In the genomic region with DNA sequence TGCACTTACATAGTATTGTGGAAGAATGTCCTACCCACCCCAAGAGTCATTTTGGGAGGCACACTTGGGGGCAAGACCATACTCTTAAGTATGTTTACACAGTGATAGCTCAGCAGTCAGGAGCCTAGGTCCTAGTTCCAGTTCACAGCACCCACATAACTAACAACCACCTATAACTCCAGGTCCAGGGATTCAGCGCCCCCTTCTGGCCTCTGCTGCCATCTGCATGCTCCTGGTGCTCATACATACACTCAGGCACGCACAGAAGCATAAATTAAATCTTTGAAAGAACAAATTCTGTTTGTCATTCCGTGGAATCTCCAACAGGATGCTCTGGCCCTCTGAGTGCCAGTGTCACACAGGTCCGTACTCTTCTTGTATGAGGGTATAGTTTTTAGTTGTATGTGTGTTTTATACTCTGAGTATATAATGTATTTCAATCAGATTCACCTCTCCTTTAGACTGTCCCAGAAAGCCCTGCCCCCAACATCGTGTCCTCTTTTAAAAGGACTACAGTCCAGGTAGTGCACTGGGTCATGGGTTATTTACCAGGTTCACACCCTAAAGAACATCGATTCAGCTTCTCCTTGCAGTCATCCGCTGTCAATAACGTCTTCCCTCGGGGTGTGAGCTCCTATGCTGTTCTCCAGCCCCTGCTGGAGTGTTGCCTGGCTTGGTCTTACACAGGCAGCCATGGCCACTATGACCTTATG, we compare ENCODE assay signal across 11 mouse cellular contexts.
A peak's percentile ranks its signal among the peaks of the same experiment; 100 is the strongest.
DNase-seq lines count a peak whose midpoint lies in the region; ATAC-seq and TF ChIP-seq lines count a peak whose summit lies in the region.
"Had no signal": no experiment of that assay in that cellular context is flagged by ENCODE, and none has a peak within 500 bp of the region (broad histone marks: within the 10 kb centered on the region; RNA-seq: fewer than 3 reads in every experiment).

No protein-coding gene starts in this region.

- H3K36me3 ChIP-seq in kidney, adult 2 months (ENCODE audit: control insufficient read depth, insufficient read depth, low read length) = no peaks in the 10 kb centered on the region
- no peaks in the 10 kb centered on the region for H3K36me3 ChIP-seq in kidney, embryonic 16.5 days (ENCODE audit: insufficient read depth, low read length)
- no peaks in the 10 kb centered on the region for H3K36me3 ChIP-seq in midbrain, embryonic 16.5 days (ENCODE audit: control insufficient read depth, insufficient read depth, low read length)
- no peaks in the 10 kb centered on the region for H3K36me3 ChIP-seq in midbrain, embryonic 14.5 days (ENCODE audit: control insufficient read depth, insufficient read depth, low read length)
- no peaks in the 10 kb centered on the region for H3K36me3 ChIP-seq in stomach, postnatal 0 days (ENCODE audit: control insufficient read depth, insufficient read depth, low read length)
- H3K36me3 ChIP-seq: embryonic facial prominence, embryonic 15.5 days; kidney, embryonic 15.5 days had no signal

- no peak for TF ChIP-seq POLR2A in kidney, adult 2 months (IDR thresholded peaks at IDR 0.05; ENCODE audit: low read depth, low read length)

- 0 out of 2 replicates have a peak, but pooled peaks have one; percentile 9 for TF ChIP-seq CTCF in kidney, adult 2 months (conservative IDR thresholded peaks at IDR 0.05; ENCODE audit: insufficient read depth, insufficient read length, low read depth, low read length)
- 0 out of 2 replicates have a peak, but pooled peaks have one; percentile 16 for TF ChIP-seq CTCF in stomach, postnatal 0 days (IDR thresholded peaks at IDR 0.05; ENCODE audit: low read depth)

- no peak overlapping the region for H3K4me2 ChIP-seq in kidney, embryonic 16.5 days (replicated peaks; ENCODE audit: low read depth, low read length)
- H3K4me2 ChIP-seq in midbrain, embryonic 16.5 days (ENCODE audit: low read length) = no peak overlapping the region
- H3K4me2 ChIP-seq in midbrain, embryonic 14.5 days (ENCODE audit: low read length) = no peak overlapping the region
- no peak overlapping the region for H3K4me2 ChIP-seq in stomach, postnatal 0 days (replicated peaks; ENCODE audit: low read depth)
- H3K4me2 ChIP-seq: embryonic facial prominence, embryonic 15.5 days; hindbrain, embryonic 14.5 days; kidney, embryonic 15.5 days had no signal

- H3K4me3 ChIP-seq in kidney, adult 2 months (ENCODE audit: insufficient read depth, low read depth, low read length) = no peak overlapping the region
- H3K4me3 ChIP-seq in kidney, embryonic 16.5 days (ENCODE audit: low read length) = no peak overlapping the region
- H3K4me3 ChIP-seq in midbrain, embryonic 16.5 days (ENCODE audit: low read depth, low read length) = no peak overlapping the region
- H3K4me3 ChIP-seq in midbrain, embryonic 14.5 days (replicated peaks; ENCODE audit: low read depth, low read length) = no peak overlapping the region
- H3K4me3 ChIP-seq in stomach, postnatal 0 days (ENCODE audit: low read depth, low read length) = no peak overlapping the region
- H3K4me3 ChIP-seq: embryonic facial prominence, embryonic 15.5 days; kidney, embryonic 15.5 days had no signal

- H3K27ac ChIP-seq in kidney, adult 2 months (ENCODE audit: insufficient read depth, low read depth, low read length) = no peak overlapping the region
- no peak overlapping the region for H3K27ac ChIP-seq in kidney, embryonic 16.5 days (ENCODE audit: low read length)
- H3K27ac ChIP-seq in midbrain, embryonic 16.5 days (ENCODE audit: low read length) = peak overlapping the region; percentile 40; the same call in 1 of the 2 replicates
- no peak overlapping the region for H3K27ac ChIP-seq in midbrain, embryonic 14.5 days (replicated peaks; ENCODE audit: low read depth, low read length)
- no peak overlapping the region for H3K27ac ChIP-seq in stomach, postnatal 0 days (replicated peaks)
- H3K27ac ChIP-seq: embryonic facial prominence, embryonic 15.5 days; kidney, embryonic 15.5 days had no signal

- DNase-seq in kidney, adult 2 months = no peak
- no peak for DNase-seq in midbrain, embryonic 14.5 days
- DNase-seq in ZHBTc4 (ENCODE audit: low read depth, low spot score) = peak; percentile 38
- no peak for DNase-seq in stomach, postnatal 0 days (ENCODE audit: low spot score)
- no peak for DNase-seq in retina, postnatal 1 day

- H3K9me3 ChIP-seq in kidney, embryonic 16.5 days (ENCODE audit: low read length) = no peaks in the 10 kb centered on the region; the same call in 1 of the 2 replicates
- no peaks in the 10 kb centered on the region for H3K9me3 ChIP-seq in midbrain, embryonic 16.5 days (replicated peaks; ENCODE audit: control insufficient read depth, low read length, poor library complexity, severe bottlenecking)
- H3K9me3 ChIP-seq in midbrain, embryonic 14.5 days (ENCODE audit: control insufficient read depth, low read length) = 0 out of 2 replicates have a peak, but pooled peaks cover 2% of the 10 kb centered on the region
- peaks cover 4% of the 10 kb centered on the region; the same call in 1 of the 2 replicates for H3K9me3 ChIP-seq in stomach, postnatal 0 days (ENCODE audit: control insufficient read depth, low read length)
- H3K9me3 ChIP-seq: embryonic facial prominence, embryonic 15.5 days; kidney, embryonic 15.5 days had no signal

- no peak for ATAC-seq in kidney, embryonic 16.5 days (ENCODE audit: low FRiP score, low TSS enrichment)
- peak; percentile 26; the same call in 1 of the 2 replicates for ATAC-seq in midbrain, embryonic 16.5 days
- no peak for ATAC-seq in midbrain, embryonic 14.5 days (ENCODE audit: low FRiP score, low TSS enrichment)
- ATAC-seq in stomach, postnatal 0 days (ENCODE audit: low FRiP score, low TSS enrichment) = no peak
- ATAC-seq: CD4-positive, CD25-positive, alpha-beta regulatory T cell, adult 4 months had no signal

- H3K4me1 ChIP-seq in kidney, adult 2 months (ENCODE audit: control insufficient read depth, insufficient read depth, low read length) = no peaks in the 10 kb centered on the region
- H3K4me1 ChIP-seq in kidney, embryonic 16.5 days (ENCODE audit: insufficient read depth, low read length) = 0 out of 2 replicates have a peak, but pooled peaks cover 3% of the 10 kb centered on the region
- peaks cover 7% of the 10 kb centered on the region for H3K4me1 ChIP-seq in midbrain, embryonic 16.5 days (ENCODE audit: control insufficient read depth, insufficient read depth, low read length)
- peaks cover 6% of the 10 kb centered on the region; the same call in 1 of the 2 replicates for H3K4me1 ChIP-seq in midbrain, embryonic 14.5 days (ENCODE audit: control insufficient read depth, insufficient read depth, low read length)
- no peaks in the 10 kb centered on the region for H3K4me1 ChIP-seq in stomach, postnatal 0 days (replicated peaks; ENCODE audit: control insufficient read depth, insufficient read depth)
- H3K4me1 ChIP-seq: embryonic facial prominence, embryonic 15.5 days had no signal

- WGBS in kidney, adult 2 months = 79% methylated on average over 9 of the region's 9 CpGs
- WGBS in kidney, embryonic 16.5 days = 85% methylated on average over 9 of the region's 9 CpGs
- 95% methylated on average over 9 of the region's 9 CpGs for WGBS in midbrain, embryonic 16.5 days
- WGBS in midbrain, embryonic 14.5 days = 92% methylated on average over 9 of the region's 9 CpGs
- 90% methylated on average over 9 of the region's 9 CpGs for WGBS in stomach, postnatal 0 days

- H3K27me3 ChIP-seq in kidney, adult 2 months (replicated peaks; ENCODE audit: control insufficient read depth, insufficient read depth, low read length) = no peaks in the 10 kb centered on the region
- no peaks in the 10 kb centered on the region for H3K27me3 ChIP-seq in kidney, embryonic 16.5 days (ENCODE audit: insufficient read depth, low read length)
- no peaks in the 10 kb centered on the region for H3K27me3 ChIP-seq in midbrain, embryonic 16.5 days (ENCODE audit: control insufficient read depth, insufficient read depth, low read depth, low read length)
- no peaks in the 10 kb centered on the region for H3K27me3 ChIP-seq in midbrain, embryonic 14.5 days (ENCODE audit: control insufficient read depth, insufficient read depth, low read length)
- H3K27me3 ChIP-seq in stomach, postnatal 0 days (ENCODE audit: control insufficient read depth, insufficient read depth, low read length) = no peaks in the 10 kb centered on the region
- H3K27me3 ChIP-seq: embryonic facial prominence, embryonic 15.5 days; kidney, embryonic 15.5 days had no signal

- H3K9ac ChIP-seq in kidney, embryonic 16.5 days (replicated peaks; ENCODE audit: low read length) = no peak overlapping the region
- no peak overlapping the region for H3K9ac ChIP-seq in midbrain, embryonic 16.5 days (ENCODE audit: low read depth, low read length)
- no peak overlapping the region for H3K9ac ChIP-seq in midbrain, embryonic 14.5 days (replicated peaks; ENCODE audit: low read length)
- no peak overlapping the region for H3K9ac ChIP-seq in stomach, postnatal 0 days (ENCODE audit: low read length)
- H3K9ac ChIP-seq: embryonic facial prominence, embryonic 15.5 days; hindbrain, embryonic 14.5 days; kidney, embryonic 15.5 days had no signal

- no peak for TF ChIP-seq EP300 in stomach, postnatal 0 days (optimal IDR thresholded peaks at IDR 0.05)
